Mouse (Mus musculus) embryonic fibroblast, embryonic 13.5 days (primary cell): ENCODE measurements around the gene Bola2.

Experiments used
- CTCF ChIP-seq: IDR thresholded peaks from 2 replicates; pipeline ENCODE4 v1.5.1; 2011; ENCODE audit warnings: mild to moderate bottlenecking, control low read depth, low read length, moderate library complexity, borderline replicate concordance; ENCODE audit not compliant: insufficient read depth
- POLR2A ChIP-seq: IDR thresholded peaks from 2 replicates; pipeline ENCODE4 v1.6.1; 2011; ENCODE audit warnings: low read depth, mild to moderate bottlenecking, control low read depth, low read length, moderate library complexity

DNA sequence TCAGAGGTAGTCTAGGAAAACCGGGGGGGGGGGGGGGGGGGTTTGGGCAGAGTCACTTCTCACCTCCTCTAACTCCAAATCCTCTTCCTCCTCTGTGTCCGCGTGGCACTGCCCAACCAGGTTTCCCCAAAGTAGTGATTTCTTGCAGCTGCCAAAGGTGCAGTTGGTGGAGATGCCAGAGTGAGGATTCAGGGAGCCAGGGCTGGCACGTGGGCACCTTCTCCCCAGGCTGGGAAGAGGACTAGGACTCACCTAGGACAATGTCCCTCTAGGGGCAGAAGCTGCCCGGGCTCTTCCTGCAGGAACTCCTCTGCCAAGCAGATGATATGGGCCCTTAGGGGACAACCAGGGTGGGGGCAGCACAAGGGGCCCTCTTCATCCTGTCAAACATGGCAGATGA lies 3.5 kb upstream of the Bola2 start:
- TF ChIP-seq CTCF (no peak), POLR2A (no peak)
